Mouse (Mus musculus) mammary gland, adult 2 months (tissue): ENCODE results near the gene Fstl1. TPM values are rescaled to one million over a fixed set of nuclear protein-coding genes. Genes with fewer than 3 reads are reported as not detected.

Experiments
- polyA plus RNA-seq: library from polyadenylated mRNA; depleted of rRNA; stranded (reverse); fragments of >200 nt; gene quantifications from 2 replicates; pipeline ENCODE4 v1.2.3, GENCODE M21; 2012; ENCODE audit warnings: low replicate concordance; rRNA removed

Gene Fstl1
- 87.8 and 135 TPM in 2 replicates for polyA plus RNA-seq

GRCm38 (mm10) chr16:37776860-37777651, at the start of gene Fstl1:
Gene Fstl1, plus strand, starts transcription at chr16:37776873.

DNA sequence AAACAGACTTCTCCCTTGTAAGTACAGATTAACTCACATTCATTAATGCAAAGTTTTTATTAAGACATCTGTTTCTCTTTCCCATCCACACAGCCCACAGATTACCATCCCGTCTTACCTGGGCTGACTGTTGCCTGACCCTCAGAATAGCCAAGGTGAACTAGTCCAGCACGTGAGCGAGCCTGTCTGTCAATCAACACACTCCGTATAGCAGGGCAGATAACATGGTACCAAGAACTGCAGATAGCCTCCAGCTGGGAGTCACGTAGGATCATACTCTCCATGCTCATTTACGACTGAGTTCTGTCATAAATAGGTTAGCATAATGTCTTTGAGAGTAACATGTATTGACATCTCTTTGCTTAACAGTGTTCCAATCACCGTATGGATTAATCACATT, 84.4 kb downstream of the Fstl1 start, which contains the start of gene Gm36028:
Gm36028 (minus strand) TSS at position 118 of the 400 bp plus-strand sequence.

GRCm38 (mm10) chr16:37867791-37868505, 91.3 kb downstream of the Fstl1 start, which contains the start of gene Lrrc58:
Gene Lrrc58, plus strand, starts transcription at chr16:37868389.

Other genes starting within 250 kb of the Fstl1 start
- gene Gtf2e1, start 237.1 kb upstream of the Fstl1 start, polyA plus RNA-seq, result 3.6 and 6.5 TPM in 2 replicates
- gene Rabl3, start 237.0 kb upstream of the Fstl1 start, polyA plus RNA-seq, result 1.1 and 3.2 TPM in 2 replicates
- gene Hgd, start 196.7 kb upstream of the Fstl1 start, polyA plus RNA-seq, result 0.27 and 1.4 TPM in 2 replicates
- gene Ndufb4, start 122.4 kb upstream of the Fstl1 start, polyA plus RNA-seq, result 70.7 and 90.5 TPM in 2 replicates
- gene Gm36028, start 84.3 kb downstream of the Fstl1 start, polyA plus RNA-seq, result 0.10 TPM in 1 of 2 replicates, not detected in the other
- 25.8 and 28.1 TPM in 2 replicates for gene Lrrc58, start 91.5 kb downstream of the Fstl1 start, polyA plus RNA-seq
- 0.26 and 0.39 TPM in 2 replicates for gene Gpr156, start 139.6 kb downstream of the Fstl1 start, polyA plus RNA-seq